Mouse (Mus musculus): ENCODE measurements around the gene Dpf3.

Gene Dpf3

DNA sequence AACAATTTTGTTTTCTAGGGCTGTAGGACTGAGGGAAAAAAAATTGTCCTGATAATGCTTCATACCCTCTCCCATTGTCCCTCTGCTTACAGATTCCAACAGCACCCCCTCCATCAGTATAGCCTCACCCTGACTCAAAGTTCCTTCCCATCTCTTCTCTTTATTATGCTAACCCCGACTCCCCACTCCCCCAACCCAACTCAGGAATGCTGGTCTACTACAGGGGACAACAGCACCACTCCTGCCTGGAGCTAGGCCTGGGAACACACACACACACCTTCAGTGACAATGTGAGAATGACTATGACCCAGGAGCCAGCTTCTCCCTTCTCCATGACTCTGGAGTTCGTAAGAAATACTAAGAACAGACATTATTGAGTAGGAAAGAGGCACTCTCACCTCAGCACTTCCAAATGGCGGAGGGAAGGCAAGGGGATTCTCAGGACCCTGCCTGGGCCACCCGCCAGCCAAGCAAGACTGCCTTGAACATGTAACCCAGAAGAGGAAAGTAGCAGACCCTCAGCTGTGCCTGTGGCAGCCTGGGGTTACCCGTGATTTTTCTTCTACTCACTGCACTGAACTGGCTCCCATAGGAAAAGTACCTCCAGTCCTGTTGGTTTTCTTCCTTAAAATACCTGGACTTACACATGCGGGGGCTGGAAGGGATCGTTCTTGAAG lies 276.2 kb downstream of the Dpf3 start:
- DNase-seq (ENCODE audit: low spot score), result no peak

DNA sequence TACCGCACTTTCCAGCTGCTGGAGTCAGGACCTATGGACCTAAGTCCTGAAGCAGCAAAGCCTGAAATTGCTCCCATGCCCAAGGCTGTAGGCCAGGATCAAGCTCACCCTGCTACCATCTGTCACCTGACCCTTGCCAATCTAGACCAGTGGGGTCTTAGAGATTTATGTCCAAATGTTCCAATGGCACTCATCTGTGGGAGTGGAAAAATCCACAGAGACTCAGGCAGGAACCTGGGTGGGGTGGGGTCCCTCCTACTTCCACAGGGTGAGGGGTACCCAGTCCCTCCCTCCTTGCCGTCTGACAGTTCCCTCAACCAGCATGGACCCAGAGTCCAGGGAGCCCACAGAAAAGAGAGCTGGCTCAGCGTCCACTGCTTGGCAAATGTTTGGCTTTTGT lies 276.8 kb downstream of the Dpf3 start:
- DNase-seq (ENCODE audit: low spot score), result no peak

DNA sequence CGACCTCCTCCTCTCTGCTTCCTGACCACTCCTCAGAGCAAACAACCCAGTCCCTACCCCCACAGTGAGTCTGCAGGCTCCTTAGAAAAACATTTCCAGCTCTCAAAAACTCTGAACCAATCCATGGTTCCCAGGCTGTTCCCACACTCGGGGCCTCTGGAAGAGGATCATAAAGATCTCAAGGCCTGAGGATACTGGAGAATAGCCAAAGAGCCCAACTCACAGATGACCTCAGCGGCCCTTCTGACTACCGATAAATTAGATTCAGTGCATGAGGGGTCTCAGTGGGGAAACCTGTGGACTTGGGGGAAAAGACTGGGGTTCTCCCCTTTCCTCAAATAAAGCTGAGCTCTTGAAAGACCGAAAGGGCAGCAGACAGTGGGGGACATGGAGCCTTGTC lies 277.2 kb downstream of the Dpf3 start:
- no peak for DNase-seq (ENCODE audit: low spot score)

DNA sequence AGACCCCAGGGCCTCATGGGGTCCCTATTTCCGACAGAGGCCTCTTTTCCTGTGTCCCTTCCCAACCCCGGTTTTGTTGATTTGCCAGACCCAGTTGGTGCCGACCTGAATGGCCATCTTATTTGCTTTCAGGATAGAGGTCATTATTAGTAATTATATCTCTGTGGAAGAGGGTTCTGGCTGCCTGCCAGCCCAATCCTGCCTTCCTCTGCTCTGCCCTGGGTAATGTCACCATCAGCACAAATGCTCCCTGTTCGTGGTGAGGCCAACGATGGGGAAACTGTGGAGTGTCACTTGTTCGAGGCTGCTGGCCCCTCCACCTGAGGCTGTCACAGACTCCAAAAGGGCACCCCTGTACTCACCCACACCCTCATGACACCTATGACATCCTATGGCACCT lies 278.1 kb downstream of the Dpf3 start:
- no peak for DNase-seq (ENCODE audit: low spot score)

DNA sequence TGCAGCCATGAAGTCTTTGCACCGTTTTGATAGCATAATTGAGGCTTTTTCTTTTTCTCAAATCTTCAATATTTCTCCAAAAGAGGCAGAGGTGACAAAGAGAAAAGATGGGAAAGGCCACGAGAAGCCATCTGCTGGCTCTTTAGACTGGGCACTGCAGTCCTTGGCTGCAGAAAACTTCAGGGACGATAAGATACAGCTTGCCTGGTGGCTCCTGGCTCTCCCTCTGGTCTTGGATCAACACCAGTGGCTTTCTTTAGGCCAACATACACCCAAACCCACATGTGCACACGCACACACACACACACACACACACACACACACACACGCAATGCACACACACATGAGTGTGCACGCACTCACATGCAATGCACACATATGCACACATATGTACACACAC lies 278.7 kb downstream of the Dpf3 start:
- no peak for DNase-seq (ENCODE audit: low spot score)

DNA sequence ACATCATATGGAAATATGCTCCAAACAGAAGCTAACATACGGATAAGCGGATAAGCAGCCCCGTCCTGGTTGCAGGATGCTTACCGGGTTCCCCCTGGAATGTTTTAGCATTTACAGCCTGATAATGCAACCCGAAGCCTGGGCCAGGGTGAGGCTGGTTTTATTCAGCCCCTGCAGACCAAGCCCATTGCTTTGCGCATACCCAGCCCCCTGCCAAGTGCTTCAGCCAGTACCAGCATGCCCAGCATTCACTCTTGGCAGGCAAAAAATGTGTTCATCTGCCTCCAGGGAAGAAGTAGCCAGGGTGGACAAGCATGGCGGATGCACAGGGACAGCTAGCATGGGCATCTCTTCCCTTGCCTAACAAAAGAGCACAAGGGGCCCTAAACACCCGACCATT lies 279.5 kb downstream of the Dpf3 start:
- no peak for DNase-seq (ENCODE audit: low spot score)

DNA sequence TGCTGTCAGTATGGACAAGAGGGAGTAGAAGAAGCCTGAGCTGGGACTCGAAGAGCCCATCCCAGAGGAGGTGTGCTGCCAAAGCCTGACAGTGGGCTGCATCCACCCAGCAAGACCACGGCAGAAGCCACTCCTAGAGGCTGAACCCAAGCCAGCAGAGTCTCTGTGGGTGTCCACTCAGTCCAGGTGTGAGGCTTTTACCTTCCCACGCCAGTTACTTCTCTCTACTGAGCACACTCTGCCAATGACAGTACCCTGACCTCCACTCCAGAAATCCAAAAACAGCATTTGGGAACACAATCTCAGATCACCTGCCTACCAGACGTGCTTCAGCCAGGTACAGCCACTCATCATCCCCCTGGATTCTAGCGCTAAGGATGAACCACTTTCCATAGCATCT lies 280.0 kb downstream of the Dpf3 start:
- DNase-seq (ENCODE audit: low spot score), result no peak

DNA sequence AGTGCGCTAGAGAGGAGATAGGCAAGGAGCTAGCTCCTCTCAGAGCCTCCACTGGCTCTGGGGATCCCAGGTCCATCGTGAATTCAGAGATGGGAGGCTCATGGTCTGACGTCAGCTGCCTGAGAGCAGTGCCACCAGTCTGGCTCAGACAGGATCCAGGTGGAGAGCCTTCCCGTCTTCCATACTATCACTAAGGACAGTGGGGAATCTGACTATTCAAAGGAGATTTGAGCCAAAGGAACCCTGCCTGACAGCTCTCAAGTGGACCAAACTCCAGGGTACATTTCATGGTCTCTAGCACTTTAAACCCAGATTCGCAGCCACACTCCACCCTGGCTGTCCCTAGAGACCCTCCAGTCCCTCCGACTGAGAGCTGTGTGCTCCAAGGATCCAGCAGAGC lies 280.6 kb downstream of the Dpf3 start:
- no peak for DNase-seq (ENCODE audit: low spot score)

DNA sequence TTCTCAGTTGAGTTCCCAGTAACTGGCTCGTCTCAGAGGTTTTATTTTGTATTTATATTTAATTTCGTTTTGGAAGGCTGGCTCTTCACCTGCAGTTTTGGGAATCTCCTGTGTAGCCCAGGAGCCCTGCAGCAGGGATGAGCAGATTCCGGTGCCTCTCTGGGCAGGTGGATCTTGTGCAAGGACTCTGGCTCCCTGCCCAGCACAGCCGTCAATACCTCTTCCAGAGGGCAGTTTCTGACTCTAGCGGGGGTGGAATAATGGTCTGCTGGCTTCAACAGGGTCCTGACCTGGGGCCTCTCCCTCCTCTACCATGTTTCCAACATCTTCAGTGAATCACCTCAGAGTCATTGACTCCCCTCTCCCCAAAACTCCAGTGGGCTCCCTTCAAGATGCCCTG lies 283.2 kb downstream of the Dpf3 start:
- no peak for DNase-seq (ENCODE audit: low spot score)

DNA sequence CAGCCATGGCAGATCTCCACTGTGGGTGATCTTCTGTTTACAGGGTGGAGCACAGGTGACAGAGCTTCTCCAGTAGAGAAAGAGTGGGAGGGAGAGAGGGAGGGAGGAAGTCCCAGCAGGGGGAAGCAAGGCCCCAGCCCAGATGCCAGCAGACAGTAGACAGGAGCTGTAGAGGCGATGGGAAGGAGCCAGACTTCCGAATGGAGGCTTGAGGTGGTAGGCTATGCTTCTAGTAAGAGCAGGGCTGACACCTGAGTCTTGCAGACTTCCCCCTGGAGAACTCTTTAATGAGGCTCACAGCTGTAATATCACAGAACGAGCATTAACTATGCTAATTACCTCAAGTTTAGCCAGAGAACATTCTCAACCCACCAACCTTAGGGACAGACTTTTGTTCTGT lies 285.8 kb downstream of the Dpf3 start:
- DNase-seq (ENCODE audit: low spot score), result no peak

DNA sequence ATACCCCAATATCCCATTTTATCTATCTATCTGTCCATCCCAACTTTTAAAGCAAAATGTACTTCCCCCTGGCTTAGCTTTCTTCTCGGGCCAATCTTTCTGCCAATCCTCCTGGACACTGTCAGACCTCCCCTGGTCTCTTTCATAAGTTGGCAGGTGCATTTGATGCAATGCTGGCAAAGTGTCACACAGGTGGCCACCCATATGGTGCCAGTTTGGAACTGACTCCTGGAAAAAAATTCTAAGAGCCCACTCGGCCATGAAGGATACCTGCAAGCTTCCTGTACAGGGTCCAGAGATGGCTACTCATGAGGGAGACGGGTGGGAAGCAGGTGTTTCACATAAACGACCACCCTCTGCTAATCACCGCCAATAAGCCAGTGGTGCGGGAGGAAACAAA lies 307.0 kb downstream of the Dpf3 start:
- DNase-seq (ENCODE audit: low spot score), result no peak

DNA sequence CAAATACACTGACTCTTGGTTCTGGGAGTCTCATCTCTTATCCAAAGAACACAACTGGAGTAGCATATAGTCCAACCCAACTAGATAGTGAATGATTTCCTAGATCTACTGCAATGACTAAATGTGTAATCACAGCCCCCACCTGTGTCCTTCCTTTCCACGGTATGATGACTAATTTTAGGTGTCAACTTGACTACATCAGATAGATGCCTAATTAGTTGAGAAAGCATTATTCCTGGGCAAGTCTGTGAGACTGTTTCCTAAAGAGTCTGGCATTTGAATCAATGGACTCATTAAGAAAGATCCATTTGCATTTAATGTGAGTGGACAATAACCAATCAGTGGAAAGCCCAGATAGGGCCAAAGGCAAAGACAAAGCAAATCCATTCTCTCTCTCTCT lies 307.7 kb downstream of the Dpf3 start:
- no peak for DNase-seq (ENCODE audit: low spot score)

DNA sequence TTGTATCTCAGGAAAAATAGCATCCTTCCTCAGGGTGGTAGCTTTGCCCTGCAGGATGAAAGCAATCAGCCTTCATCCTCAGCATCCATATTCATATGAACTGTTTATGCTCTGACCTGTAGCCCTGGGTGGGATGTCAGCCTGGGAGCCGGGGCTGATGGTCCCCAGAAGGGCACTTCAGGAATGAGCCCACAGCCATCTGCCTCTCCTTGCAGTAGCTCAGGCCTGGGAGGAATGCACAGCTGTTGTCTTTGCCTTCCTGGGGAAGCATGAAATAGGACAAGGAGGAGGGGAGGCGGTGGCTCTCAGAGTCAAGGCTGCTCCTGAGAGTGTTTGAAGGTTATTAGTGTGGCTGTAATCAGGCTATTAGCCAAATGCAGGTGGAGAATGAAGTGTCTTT lies 308.7 kb downstream of the Dpf3 start:
- DNase-seq (ENCODE audit: low spot score), result no peak

DNA sequence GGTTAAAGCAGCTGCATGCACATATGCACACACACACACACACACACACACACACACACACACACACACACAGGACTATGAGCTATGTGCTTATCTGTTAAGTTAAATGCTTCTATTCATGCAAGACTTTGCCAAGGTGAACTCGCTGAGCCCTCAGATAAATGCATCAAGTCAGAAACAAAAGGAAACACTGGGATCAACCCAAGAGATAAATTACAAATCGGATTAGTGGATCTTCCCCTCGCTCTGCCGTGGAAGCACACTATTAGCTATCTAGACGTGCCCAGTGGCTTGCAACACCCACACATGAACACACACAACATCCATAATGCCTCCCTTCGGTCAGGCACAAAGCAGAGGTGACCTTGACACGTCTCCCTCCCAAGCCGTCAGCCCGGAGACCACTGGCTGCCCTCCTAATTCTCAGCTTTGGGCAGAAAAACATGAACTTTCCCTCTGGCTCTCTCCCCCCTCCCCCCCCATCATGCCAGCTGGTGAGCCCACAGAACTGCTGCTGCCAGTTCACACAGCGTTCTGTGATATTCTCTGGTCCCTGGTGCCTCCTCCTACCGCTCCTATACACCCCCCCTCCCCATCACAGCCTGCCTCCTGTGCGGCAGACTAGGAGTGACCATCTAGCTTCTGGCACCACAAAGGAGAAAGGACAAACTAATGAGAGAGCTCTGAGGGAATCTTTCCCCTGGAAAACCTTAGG lies 317.9 kb downstream of the Dpf3 start:
- DNase-seq (ENCODE audit: low spot score), result no peak

DNA sequence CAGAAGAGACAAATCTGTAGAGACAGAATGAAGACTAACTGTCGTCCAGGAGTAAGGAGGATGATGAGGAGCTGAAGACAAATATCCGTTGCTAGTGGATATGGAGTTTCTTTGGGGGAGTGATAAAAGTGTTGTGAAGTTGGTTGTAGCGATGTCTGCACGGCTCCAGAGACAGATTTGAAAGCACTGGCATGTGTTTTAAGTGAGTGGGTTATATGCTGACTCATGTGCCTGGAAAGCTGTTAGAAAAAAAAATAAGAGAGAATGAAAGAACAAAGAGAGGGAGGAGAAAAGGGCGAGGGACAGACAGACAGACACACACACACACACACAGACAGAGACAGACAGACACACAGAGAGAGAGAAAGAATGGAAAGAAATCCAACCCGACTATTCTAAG lies 319.2 kb downstream of the Dpf3 start:
- no peak for DNase-seq (ENCODE audit: low spot score)

DNA sequence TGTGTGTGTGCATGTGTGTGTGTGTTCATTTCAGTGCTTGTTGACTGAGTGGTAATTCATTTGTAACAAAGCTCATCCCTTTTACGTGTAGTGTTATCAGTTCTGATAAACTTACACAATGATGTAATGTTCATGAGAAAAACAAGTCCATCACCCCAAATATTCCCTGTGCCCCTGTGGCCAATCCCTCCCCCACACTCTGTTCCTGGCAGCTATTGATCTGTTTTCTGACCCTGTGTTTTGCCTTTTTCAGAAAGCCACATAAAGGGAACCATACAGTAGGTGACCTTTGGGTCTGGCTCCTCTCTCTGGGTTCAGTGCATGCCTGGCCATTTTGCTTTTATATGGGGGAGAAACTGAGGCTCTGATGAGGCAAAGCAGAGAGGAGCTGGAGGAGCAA lies 322.5 kb downstream of the Dpf3 start:
- no peak for DNase-seq (ENCODE audit: low spot score)

Data from spleen, adult 12 weeks (tissue).